Mouse (Mus musculus): Measurements from ENCODE around the gene Crispld2. TPM values are rescaled to one million over a fixed set of nuclear protein-coding genes. Genes with fewer than 3 reads are reported as not detected.

The Crispld2 gene
- total RNA-seq (2014; fragmentation: Nextera tagmentation) (0.47 TPM in 1 of 2 replicates, not detected in the other), total RNA-seq (2017) (not detected in 2 replicates)

DNA sequence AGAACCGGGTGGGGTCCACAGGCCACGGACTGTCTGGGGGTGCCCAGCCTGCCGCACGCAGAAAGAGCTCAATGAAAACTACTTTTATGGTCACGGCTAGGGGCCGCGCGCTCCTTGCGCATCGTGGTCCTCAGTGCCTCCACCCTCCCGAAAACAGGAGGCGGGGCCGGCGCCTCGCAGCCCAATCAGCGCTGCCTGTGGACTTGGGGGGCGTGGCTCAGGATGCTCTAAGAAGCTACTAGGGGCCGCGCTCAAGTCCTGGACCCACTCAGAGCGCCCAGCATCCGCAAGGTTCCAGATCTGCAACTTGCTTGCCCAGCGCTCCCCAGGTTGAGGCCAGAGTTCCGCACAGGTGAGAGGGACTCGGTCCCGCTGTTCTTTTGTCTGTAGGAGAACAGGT lies at the start of gene Crispld2:
TSS of gene Crispld2 (plus strand) at position 190 of the 400 bp plus-strand sequence.
- peak; percentile 92 for ATAC-seq (replicated peaks; ENCODE audit: low FRiP score, low TSS enrichment, poor library complexity, severe bottlenecking)

DNA sequence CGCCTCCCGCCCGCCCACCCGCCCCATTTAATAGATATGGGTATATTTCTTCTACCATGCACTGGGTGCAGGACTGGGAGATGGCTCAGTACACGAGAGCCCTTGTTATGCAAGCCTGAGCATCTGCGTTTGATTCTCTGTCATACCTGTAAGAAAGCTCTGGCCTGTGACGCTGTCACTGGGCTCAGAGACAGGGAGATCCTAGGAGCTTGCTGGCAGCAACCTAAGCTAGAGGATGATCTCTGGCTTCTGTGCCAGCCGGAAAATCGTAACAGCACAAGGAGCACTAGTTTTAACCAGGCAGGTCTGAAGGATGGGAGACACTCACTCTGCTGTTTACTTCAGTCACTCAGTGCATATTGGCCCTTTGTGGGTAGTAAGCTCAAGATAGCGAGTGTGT lies 48.6 kb upstream of the Crispld2 start:
- no peak for ATAC-seq (replicated peaks; ENCODE audit: low FRiP score, low TSS enrichment, poor library complexity, severe bottlenecking)

DNA sequence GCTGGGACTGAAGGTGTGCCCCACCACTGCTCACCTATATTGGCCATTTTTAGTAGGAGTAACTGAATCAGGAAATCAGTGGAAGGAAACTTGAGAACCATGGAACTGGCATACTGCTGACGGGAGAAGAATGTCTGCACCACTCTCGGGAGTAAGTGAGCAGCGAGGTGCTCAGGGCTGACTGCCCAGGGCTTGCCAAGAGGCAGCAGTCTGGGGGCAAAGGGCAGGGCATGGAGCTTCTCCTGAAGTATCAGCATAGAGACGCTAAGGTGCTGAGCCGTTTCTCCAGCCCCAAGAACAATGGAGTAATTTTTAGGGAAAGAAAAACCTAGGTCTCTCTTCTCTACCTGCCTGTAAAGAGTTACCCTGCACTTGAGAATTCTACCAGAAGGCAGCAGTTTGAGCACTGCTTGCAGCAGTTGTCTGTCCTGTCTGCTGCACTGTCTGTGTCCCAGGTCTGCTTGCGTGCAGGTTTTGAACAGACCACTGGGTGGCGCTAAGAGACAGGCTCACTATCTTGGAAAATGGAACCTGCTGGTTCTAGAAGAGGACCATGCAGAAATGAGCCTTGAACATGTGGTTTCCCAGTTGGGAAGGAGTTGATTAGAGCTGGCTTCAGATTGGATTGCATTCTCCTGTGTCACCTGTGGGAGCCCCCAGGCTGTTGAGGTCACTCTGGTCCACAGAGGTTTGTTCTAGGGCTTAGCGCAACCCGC lies 48.0 kb upstream of the Crispld2 start:
- ATAC-seq (replicated peaks; ENCODE audit: low FRiP score, low TSS enrichment, poor library complexity, severe bottlenecking) = peak; percentile 76

DNA sequence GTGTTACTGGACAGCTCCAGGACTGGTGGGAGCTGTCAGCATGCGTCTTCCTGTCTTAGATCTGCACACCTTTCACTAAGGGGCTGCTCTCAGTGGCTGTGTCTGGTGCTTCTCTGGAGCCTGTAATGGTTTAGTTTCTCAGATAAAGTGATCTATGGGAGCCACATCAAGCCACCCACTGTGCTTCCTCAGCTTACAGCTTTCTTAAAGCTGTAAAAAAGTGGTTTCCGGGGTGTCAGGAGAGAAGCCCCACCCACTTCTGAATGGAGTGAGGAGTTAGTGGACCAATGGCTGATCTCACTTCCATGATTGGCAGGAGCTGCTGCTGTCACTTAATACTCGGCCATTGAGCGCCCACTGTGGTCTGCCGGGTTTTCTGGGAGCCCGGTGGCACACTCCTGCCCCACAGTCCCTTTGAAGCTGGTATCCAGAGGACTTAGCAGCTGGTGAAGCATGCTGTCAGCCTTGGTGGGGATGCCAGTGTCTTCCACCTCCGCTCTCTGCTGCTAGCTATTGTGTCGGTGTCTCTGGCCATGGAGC lies 45.8 kb upstream of the Crispld2 start:
- ATAC-seq (replicated peaks; ENCODE audit: low FRiP score, low TSS enrichment, poor library complexity, severe bottlenecking) = no peak

DNA sequence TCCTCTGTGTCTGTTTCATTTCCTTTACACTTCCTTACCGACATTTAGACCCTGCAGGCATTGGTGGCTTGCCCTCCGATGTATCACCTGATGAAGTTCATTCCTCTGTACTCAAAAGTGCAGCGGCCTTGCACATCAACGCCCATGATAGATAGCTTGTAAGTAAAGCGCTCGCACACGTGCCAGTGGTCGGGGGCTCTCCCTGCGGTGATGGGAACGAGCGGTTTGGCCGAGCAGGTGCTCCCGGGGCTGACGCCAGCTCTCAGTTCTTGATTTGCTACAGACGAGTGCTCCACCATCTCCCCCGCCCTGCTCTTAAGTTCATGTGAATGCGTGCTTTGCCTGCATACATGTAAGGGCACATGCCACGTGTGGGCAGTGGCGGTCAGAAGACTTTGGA lies 44.6 kb upstream of the Crispld2 start:
- ATAC-seq (replicated peaks; ENCODE audit: low FRiP score, low TSS enrichment, poor library complexity, severe bottlenecking) = no peak

DNA sequence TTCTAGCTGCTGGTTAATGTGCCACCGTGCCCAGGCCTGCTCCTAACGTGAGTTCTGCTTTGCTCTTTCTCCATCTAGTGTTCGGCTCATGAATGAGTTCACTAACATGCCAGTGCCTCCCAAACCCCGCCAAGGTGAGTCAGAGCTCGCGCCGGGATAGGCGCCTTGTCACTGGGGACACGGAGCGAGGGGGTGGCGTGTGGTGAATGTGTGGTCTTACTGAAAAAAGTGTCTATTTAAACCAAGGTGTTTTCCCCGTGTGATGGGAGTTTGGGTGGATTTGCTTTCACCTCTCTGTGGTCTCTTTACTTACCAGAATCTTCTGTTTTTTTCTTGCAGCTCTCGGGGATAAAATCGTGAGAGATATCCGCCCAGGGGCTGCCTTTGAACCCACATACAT lies 43.9 kb upstream of the Crispld2 start:
- ATAC-seq (replicated peaks; ENCODE audit: low FRiP score, low TSS enrichment, poor library complexity, severe bottlenecking) = no peak

DNA sequence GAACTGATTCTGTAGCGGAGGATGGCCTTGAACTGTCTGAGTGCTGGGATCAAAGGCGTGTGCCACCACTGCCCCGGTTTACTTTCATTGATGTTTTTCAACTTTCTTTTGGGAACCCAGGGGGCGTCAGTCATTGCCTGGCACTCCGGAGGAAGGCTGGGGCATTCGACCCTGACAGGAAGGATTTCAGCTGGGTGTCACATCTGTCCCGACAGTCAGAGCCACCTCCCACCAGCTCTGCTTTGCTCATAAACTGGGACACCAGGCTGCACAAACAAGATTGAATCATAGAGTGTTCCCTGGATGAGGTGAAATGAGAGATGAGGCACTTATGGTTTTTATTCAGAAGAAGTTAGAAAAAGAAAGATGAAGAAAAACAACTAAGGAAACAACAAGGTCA lies 40.0 kb upstream of the Crispld2 start:
- no peak for ATAC-seq (replicated peaks; ENCODE audit: low FRiP score, low TSS enrichment, poor library complexity, severe bottlenecking)

DNA sequence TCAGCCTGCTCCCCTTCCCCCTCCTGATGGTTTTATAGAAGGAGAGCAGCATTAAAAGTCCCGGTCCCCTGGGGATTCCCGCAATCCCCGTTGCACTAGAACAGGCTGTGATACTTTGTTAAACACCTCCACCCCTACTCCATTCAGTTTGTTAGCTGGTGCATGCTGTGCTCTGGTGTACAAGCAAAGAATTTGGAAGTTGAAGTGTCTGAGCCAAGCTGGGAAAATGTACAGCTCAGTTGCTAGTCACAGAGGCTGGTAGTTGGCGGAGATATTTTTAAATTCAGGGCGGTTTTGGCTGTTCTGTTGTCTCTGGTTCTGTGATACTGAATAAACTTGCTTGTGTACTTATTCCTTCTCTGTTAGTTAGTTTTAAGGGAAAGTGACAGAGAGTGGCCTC lies 39.5 kb upstream of the Crispld2 start:
- ATAC-seq (replicated peaks; ENCODE audit: low FRiP score, low TSS enrichment, poor library complexity, severe bottlenecking) = no peak

DNA sequence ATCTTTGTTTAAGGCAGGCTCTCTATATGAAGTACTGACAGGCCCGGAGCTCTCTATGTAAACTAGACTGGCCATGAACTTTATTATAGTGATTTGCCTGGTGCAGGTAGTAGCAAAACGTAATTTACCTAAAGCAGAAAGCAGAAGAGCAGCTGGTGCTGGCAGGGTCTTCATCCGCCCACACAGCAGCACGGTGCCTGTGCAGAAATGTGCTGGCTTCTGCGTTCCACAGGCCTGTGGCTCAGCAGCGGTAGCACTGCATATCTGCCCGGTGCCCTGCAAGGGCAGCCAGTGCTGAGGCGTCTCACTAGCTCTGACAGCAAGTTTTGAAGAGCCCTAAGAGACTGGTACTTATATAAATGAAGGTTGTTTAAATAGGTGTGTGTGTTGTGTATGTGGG lies 36.9 kb upstream of the Crispld2 start:
- no peak for ATAC-seq (replicated peaks; ENCODE audit: low FRiP score, low TSS enrichment, poor library complexity, severe bottlenecking)

DNA sequence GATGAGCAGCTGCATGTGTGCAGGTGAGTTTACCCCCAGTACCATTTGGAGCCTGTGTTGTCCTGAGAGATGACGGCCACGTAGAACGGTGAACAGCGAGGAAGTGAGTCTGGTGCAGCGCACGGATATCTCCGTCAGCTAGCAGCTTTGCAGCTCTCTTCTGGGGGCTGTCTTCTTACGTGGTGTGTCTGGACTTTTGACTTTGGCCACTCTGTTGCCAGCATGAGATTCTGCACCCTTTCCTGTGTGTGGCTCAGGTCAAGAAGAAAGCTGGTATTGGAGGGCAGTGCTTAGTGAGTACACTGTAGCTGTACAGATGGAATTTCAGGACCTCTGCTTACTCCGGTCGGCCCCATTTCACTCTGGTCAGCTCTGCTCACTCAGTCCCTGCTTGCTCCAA lies 34.2 kb upstream of the Crispld2 start:
- ATAC-seq (replicated peaks; ENCODE audit: low FRiP score, low TSS enrichment, poor library complexity, severe bottlenecking) = no peak

DNA sequence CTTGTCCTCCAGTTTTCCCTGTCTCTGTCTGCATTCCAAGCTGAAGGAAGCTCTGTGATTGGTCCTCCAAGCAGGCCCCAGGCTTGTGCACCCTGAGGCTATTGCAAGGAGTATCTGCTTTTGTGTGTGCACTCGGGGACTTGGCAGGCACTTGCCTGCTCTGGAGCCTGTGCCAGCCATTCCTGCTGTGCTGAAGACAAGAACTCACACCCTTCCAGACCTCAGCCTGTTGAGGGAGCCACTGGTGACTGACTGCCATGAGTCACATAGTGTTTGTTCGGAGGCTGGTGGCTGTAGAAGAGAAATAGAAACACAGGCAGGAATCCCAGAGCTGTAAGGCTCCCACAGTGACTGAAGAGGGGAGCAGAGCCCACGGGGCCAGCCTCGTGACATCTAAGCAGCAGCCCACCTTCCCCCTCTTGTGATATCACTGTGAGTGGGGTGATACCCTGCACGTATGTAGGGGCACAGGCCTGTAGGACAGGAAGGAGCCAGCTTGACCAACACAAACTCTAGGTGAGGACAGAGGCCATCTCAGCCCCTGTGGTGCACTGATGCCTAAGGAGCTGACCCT lies 31.6 kb upstream of the Crispld2 start:
- 0 out of 2 replicates have a peak, but pooled peaks have one; percentile 29 for ATAC-seq (replicated peaks; ENCODE audit: low FRiP score, low TSS enrichment, poor library complexity, severe bottlenecking)

DNA sequence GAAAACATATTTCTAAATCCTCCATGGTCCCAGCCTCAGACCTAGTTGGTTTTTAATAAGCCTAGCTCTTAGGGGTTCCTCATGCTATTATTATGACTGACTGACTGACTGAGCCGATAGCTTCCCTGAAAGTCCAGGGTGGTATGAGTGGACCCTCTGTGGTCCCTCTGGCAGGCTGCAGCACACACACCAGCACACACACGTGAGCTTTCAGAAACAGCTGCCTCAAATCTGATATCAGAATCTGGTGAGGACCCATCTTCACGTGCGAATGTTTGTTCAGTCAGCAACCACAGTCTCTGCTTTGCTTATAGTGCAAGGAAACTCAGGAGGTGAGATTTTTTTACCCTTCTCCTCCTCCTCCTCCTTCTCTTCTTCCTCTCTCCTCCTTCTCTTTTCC lies 27.4 kb upstream of the Crispld2 start:
- ATAC-seq (replicated peaks; ENCODE audit: low FRiP score, low TSS enrichment, poor library complexity, severe bottlenecking) = no peak

DNA sequence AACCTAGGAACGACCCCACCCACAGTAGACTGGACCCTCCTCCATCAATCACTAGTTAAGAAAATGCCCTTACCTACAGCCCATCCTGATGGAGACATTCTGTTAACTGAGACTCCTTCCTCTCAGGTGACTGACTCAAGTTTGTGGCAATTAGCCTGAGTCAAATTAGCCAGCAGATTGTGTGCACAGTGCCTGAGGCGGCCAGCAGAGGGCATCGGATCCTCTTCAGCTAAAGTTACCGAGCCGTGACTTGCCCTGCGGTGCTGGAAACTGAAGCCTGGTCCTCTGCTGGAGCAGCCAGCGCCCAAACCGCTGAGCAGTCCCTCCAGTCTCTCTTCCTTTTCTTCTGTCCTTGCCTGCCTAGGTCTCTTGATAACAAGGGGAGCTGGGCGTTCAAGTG lies 24.8 kb upstream of the Crispld2 start:
- ATAC-seq (replicated peaks; ENCODE audit: low FRiP score, low TSS enrichment, poor library complexity, severe bottlenecking) = no peak

DNA sequence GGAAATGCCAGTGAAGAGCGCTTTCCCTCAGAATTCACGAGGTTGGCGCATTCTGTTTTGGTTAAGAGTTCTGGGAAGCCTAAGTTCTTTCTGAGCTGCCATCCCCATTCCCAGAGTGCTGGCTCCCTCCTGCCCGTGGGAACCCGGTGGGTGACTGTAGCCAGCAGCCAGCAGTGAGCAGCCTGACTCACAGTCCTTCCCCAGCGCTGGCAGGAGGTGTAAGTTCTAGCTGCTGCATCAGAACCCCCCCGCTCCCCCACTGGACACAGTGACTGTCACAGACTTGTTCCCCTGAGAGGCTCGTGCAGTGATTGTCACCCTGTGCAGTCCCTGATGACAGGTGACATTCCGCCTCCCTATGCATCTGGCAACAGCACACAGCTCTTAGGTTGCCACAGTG lies 22.1 kb upstream of the Crispld2 start:
- no peak for ATAC-seq (replicated peaks; ENCODE audit: low FRiP score, low TSS enrichment, poor library complexity, severe bottlenecking)

DNA sequence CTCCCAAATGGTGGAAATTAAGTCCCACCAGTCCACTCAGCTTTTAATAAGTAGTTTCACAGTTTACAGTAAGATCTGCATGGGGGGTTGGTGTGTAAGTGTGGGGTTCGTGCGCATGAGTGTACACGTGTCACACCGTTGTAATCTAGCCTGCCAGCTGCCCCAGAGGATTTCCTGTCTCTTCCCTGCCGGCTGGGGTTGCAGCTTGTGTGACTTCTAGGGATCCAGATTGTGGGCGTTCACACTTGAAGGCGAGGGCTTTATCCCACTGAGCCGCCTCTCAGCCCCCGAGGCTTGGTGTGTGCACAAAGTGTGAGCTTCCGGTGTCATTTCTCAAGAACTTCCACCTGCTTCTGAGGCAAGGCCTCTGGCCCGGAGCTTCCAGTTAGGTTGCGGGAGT lies 19.7 kb upstream of the Crispld2 start:
- ATAC-seq (replicated peaks; ENCODE audit: low FRiP score, low TSS enrichment, poor library complexity, severe bottlenecking) = peak; percentile 51

DNA sequence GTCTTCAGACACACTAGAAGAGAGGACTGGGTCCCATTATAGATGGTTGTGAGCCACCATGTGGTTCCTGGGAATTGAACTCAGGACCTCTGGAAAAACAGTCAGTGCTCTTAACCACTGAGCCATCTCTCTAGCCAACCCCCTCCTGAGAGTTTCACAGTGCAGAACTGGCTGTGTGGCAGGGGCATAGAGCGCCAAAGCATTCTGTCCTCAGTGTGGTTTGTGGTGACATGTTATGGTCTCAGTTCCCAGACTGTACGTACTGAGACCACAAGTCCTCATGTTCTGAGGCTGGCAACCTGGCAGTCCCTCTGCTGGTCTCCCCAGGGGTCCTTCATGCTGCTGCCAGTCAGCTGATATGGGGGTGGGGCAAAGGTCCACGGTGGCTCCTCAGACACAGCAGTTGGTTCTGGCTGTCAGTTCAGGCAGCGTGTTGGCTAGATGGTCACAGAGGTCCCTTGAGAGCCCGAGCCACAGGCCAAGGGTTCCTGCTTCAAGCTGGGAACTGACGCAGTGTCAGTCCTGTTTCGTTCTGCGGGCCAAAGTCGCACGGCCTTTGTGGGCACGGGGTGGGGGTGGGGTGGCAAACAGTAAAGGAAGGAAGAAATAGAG lies 13.4 kb upstream of the Crispld2 start:
- no peak for ATAC-seq (replicated peaks; ENCODE audit: low FRiP score, low TSS enrichment, poor library complexity, severe bottlenecking)

DNA sequence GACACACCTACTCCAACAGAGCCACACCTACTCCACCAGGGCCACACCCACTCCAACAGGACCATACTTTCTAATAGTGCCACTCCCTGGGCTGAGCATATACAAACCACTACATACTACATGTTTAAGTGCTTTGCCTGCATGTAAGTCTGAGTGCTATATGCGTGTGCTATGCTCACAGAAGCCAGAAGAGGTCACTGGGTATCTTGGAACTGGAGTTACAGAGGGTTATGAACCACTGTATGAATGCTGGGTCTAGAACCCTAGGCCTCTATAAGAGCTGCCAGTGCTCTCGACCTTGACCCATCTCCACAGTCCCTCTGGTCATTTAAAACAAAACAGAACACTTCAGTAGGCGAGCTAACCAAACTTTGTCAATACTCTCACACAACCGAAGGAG lies 11.0 kb upstream of the Crispld2 start:
- ATAC-seq (replicated peaks; ENCODE audit: low FRiP score, low TSS enrichment, poor library complexity, severe bottlenecking) = no peak

DNA sequence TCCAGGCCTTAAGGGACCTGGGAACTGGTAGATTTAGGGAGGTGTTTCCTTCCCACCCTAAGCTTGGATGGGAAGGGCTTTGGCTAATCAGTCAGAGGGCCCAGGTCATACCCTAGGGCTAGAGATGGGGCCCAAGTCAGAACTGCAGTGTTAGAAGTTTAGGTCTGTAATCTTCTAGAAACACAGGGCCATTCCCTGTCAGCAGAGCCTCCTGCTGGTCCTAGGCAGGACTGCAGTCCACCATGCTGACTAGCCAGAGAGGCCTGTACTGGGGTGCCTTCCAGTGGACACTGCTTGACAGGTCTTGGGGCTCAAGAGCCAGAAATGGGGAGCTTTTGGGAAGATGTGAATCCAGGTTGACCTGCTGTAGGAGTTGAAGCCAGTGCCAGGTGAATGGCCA lies 8.2 kb upstream of the Crispld2 start:
- peak; percentile 72 for ATAC-seq (replicated peaks; ENCODE audit: low FRiP score, low TSS enrichment, poor library complexity, severe bottlenecking)

DNA sequence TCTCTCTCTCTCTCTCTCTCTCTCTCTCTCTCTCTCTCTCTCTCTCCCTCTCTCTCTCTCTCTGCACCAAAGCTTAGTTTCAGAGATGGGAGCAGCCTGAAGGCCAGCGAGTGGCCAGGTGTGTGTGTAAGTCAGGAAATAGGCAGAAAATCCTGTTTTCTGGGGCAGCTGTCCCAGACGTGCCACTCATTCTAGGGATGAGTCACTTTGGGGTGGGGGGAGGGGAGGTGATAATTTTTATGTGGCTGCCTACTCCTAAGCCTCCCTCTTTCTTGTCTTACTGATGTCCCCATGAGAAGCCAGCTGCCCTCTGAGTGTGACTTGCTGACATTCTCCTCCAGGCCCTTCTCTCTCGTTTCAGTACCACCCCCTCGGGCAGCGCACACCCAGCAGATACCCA lies 6.1 kb upstream of the Crispld2 start:
- no peak for ATAC-seq (replicated peaks; ENCODE audit: low FRiP score, low TSS enrichment, poor library complexity, severe bottlenecking)

DNA sequence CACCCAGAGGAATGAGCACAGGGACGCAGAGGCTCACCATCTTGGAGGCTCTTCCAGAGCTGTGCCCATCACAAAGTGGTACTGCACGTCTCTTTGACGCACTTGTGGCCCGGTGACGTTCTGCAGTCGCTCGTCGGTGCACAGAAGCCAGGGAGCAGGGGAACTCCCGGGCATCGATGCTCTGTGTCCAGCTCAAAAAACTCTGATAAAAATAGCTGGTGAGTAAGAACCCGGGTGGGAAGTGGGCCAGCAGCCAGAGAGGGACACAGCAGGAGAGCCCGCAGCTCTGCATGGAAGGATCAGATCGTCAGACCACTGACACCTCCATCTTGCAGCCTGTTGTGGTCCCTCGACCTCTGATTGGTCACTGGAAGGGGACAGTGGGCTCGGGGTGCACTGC lies 4.2 kb upstream of the Crispld2 start:
- no peak for ATAC-seq (replicated peaks; ENCODE audit: low FRiP score, low TSS enrichment, poor library complexity, severe bottlenecking)

DNA sequence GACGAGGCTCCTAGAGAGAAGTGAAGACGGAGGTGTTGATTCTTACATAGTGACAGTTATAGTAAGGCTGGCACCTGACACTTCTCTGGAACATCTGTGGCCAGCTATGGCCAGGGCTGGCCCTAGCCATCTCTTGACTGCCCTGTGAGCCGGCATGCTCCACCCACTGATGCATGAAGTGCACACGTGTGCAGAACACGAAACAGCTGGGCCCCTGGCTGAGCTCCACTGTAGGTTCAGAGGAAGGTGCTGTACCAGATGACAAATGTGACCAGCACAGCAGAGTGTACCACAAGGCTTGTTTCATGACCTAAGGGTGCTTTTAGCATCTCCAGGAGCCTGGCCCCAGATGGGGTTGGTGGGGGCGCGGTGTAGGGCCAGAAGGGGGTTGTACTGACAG lies 1.9 kb downstream of the Crispld2 start:
- no peak for ATAC-seq (replicated peaks; ENCODE audit: low FRiP score, low TSS enrichment, poor library complexity, severe bottlenecking)

Measured in megakaryocyte-erythroid progenitor cell, adult 5-6 weeks (primary cell).